ENCODE assay signal across 18 mouse cellular contexts in genomic region chr19:58388851-58389447, GRCm38 (mm10).
DNase-seq lines count a peak whose midpoint lies in the region; ATAC-seq and TF ChIP-seq lines count a peak whose summit lies in the region.
"Had no signal": no experiment of that assay in that cellular context is flagged by ENCODE, and none has a peak within 500 bp of the region (broad histone marks: within the 10 kb centered on the region; RNA-seq: fewer than 3 reads in every experiment).

No protein-coding gene starts in this region.

- H3K36me3 ChIP-seq in hindbrain, embryonic 12.5 days = no peaks in the 10 kb centered on the region
- no peaks in the 10 kb centered on the region for H3K36me3 ChIP-seq in hindbrain, embryonic 14.5 days (replicated peaks; ENCODE audit: control insufficient read depth, insufficient read depth)
- no peaks in the 10 kb centered on the region for H3K36me3 ChIP-seq in midbrain, embryonic 10.5 days
- no peaks in the 10 kb centered on the region for H3K36me3 ChIP-seq in midbrain, embryonic 15.5 days (replicated peaks)
- no peaks in the 10 kb centered on the region for H3K36me3 ChIP-seq in forebrain, embryonic 13.5 days (ENCODE audit: poor library complexity, severe bottlenecking)
- H3K36me3 ChIP-seq in midbrain, postnatal 0 days (ENCODE audit: insufficient read depth, low read length) = no peaks in the 10 kb centered on the region
- H3K36me3 ChIP-seq: heart, embryonic 10.5 days; limb, embryonic 15.5 days; liver, embryonic 15.5 days had no signal

- TF ChIP-seq CTCF in midbrain, postnatal 0 days (IDR thresholded peaks at IDR 0.05) = no peak

- ATAC-seq in hindbrain, embryonic 12.5 days (ENCODE audit: low FRiP score) = no peak
- ATAC-seq in hindbrain, embryonic 14.5 days (ENCODE audit: low FRiP score) = no peak
- no peak for ATAC-seq in midbrain, embryonic 15.5 days (replicated peaks)
- ATAC-seq in forebrain, embryonic 13.5 days = no peak
- no peak for ATAC-seq in midbrain, postnatal 0 days (ENCODE audit: low FRiP score)

- 47% methylated on average over 18 of the region's 18 CpGs for WGBS in hindbrain, embryonic 12.5 days
- 41% methylated on average over 18 of the region's 18 CpGs for WGBS in hindbrain, embryonic 14.5 days
- 48% methylated on average over 18 of the region's 18 CpGs for WGBS in midbrain, embryonic 10.5 days
- 33% methylated on average over 18 of the region's 18 CpGs for WGBS in midbrain, embryonic 15.5 days
- 35% methylated on average over 18 of the region's 18 CpGs for WGBS in forebrain, embryonic 13.5 days
- WGBS in midbrain, postnatal 0 days = 36% methylated on average over 18 of the region's 18 CpGs

- H3K4me1 ChIP-seq in hindbrain, embryonic 12.5 days = peaks cover 17% of the 10 kb centered on the region
- peaks cover 13% of the 10 kb centered on the region; the same call in 1 of the 2 replicates for H3K4me1 ChIP-seq in hindbrain, embryonic 14.5 days (replicated peaks; ENCODE audit: control insufficient read depth, insufficient read depth, low read length)
- H3K4me1 ChIP-seq in midbrain, embryonic 10.5 days = peaks cover 15% of the 10 kb centered on the region
- no peaks in the 10 kb centered on the region for H3K4me1 ChIP-seq in midbrain, embryonic 15.5 days
- peaks cover 14% of the 10 kb centered on the region for H3K4me1 ChIP-seq in forebrain, embryonic 13.5 days
- no peaks in the 10 kb centered on the region for H3K4me1 ChIP-seq in midbrain, postnatal 0 days (ENCODE audit: insufficient read depth, low read length)
- H3K4me1 ChIP-seq: heart, embryonic 10.5 days; limb, embryonic 15.5 days; liver, embryonic 15.5 days had no signal

- H3K27ac ChIP-seq in hindbrain, embryonic 12.5 days = peak overlapping the region; percentile 30; the same call in 1 of the 2 replicates
- H3K27ac ChIP-seq in hindbrain, embryonic 14.5 days = no peak overlapping the region
- peak overlapping the region; percentile 64 for H3K27ac ChIP-seq in midbrain, embryonic 10.5 days (replicated peaks)
- no peak overlapping the region for H3K27ac ChIP-seq in midbrain, embryonic 15.5 days
- H3K27ac ChIP-seq in forebrain, embryonic 13.5 days = 0 out of 2 replicates have a peak overlapping the region, but pooled peaks have one; percentile 1
- no peak overlapping the region for H3K27ac ChIP-seq in midbrain, postnatal 0 days (ENCODE audit: low read depth, low read length)
- H3K27ac ChIP-seq: heart, embryonic 10.5 days; layer of hippocampus, adult 2 months; limb, embryonic 15.5 days; liver, embryonic 15.5 days; macrophage had no signal

- H3K4me2 ChIP-seq in hindbrain, embryonic 12.5 days (replicated peaks) = no peak overlapping the region
- no peak overlapping the region for H3K4me2 ChIP-seq in hindbrain, embryonic 14.5 days (replicated peaks)
- no peak overlapping the region for H3K4me2 ChIP-seq in midbrain, embryonic 15.5 days
- H3K4me2 ChIP-seq in forebrain, embryonic 13.5 days = no peak overlapping the region
- no peak overlapping the region for H3K4me2 ChIP-seq in midbrain, postnatal 0 days (ENCODE audit: low read depth, low read length, poor library complexity, severe bottlenecking)
- H3K4me2 ChIP-seq: limb, embryonic 15.5 days; liver, embryonic 15.5 days had no signal

- H3K4me3 ChIP-seq in hindbrain, embryonic 12.5 days = no peak overlapping the region
- H3K4me3 ChIP-seq in hindbrain, embryonic 14.5 days (replicated peaks; ENCODE audit: low read length) = no peak overlapping the region
- H3K4me3 ChIP-seq in midbrain, embryonic 10.5 days = no peak overlapping the region
- no peak overlapping the region for H3K4me3 ChIP-seq in midbrain, embryonic 15.5 days
- H3K4me3 ChIP-seq in forebrain, embryonic 13.5 days = no peak overlapping the region
- no peak overlapping the region for H3K4me3 ChIP-seq in midbrain, postnatal 0 days (ENCODE audit: low read depth, low read length)
- H3K4me3 ChIP-seq: heart, embryonic 10.5 days; layer of hippocampus, adult 2 months; limb, embryonic 15.5 days; liver, embryonic 15.5 days had no signal

- no peak for DNase-seq in hindbrain, embryonic 14.5 days (ENCODE audit: low spot score)
- DNase-seq in midbrain, embryonic 10.5 days (ENCODE audit: low spot score) = no peak
- peak; percentile 8 for DNase-seq in midbrain, postnatal 0 days (ENCODE audit: low spot score)
- no peak for DNase-seq in heart, adult 8-10 months (ENCODE audit: low spot score)
- DNase-seq: adrenal gland, adult 2 months; cerebellum, adult 11 months; cerebellum, postnatal 25 days; kidney, adult 18-20 months; thymus, adult 18-20 months; thymus, postnatal 4 days had no signal

- H3K9ac ChIP-seq in hindbrain, embryonic 12.5 days = no peak overlapping the region
- no peak overlapping the region for H3K9ac ChIP-seq in hindbrain, embryonic 14.5 days
- no peak overlapping the region for H3K9ac ChIP-seq in midbrain, embryonic 15.5 days
- no peak overlapping the region for H3K9ac ChIP-seq in forebrain, embryonic 13.5 days
- no peak overlapping the region for H3K9ac ChIP-seq in midbrain, postnatal 0 days (replicated peaks; ENCODE audit: low read length, poor library complexity, severe bottlenecking)
- H3K9ac ChIP-seq: limb, embryonic 15.5 days; liver, embryonic 15.5 days had no signal

- peaks cover 3% of the 10 kb centered on the region; the same call in 1 of the 2 replicates for H3K27me3 ChIP-seq in hindbrain, embryonic 12.5 days
- no peaks in the 10 kb centered on the region for H3K27me3 ChIP-seq in hindbrain, embryonic 14.5 days (ENCODE audit: control insufficient read depth, insufficient read depth, low read length)
- H3K27me3 ChIP-seq in midbrain, embryonic 10.5 days (ENCODE audit: low read depth, poor library complexity, severe bottlenecking) = no peaks in the 10 kb centered on the region; the same call in 1 of the 2 replicates
- H3K27me3 ChIP-seq in midbrain, embryonic 15.5 days (replicated peaks) = no peaks in the 10 kb centered on the region
- no peaks in the 10 kb centered on the region for H3K27me3 ChIP-seq in forebrain, embryonic 13.5 days
- no peaks in the 10 kb centered on the region for H3K27me3 ChIP-seq in midbrain, postnatal 0 days (ENCODE audit: insufficient read depth, low read length)
- H3K27me3 ChIP-seq: limb, embryonic 15.5 days; liver, embryonic 15.5 days had no signal

- H3K9me3 ChIP-seq in hindbrain, embryonic 12.5 days (replicated peaks) = no peaks in the 10 kb centered on the region
- H3K9me3 ChIP-seq in hindbrain, embryonic 14.5 days (ENCODE audit: control insufficient read depth, low read length) = no peaks in the 10 kb centered on the region
- no peaks in the 10 kb centered on the region for H3K9me3 ChIP-seq in midbrain, embryonic 10.5 days (replicated peaks)
- no peaks in the 10 kb centered on the region for H3K9me3 ChIP-seq in midbrain, embryonic 15.5 days
- no peaks in the 10 kb centered on the region for H3K9me3 ChIP-seq in forebrain, embryonic 13.5 days (replicated peaks)
- H3K9me3 ChIP-seq in midbrain, postnatal 0 days (ENCODE audit: low read length) = no peaks in the 10 kb centered on the region
- H3K9me3 ChIP-seq: heart, embryonic 10.5 days; limb, embryonic 15.5 days; liver, embryonic 15.5 days had no signal

Comparison
In these comparisons a context has a peak if more than half of its experiments do, and no peak if none do; other contexts are left out.
1. H3K27ac ChIP-seq: peak in hindbrain, embryonic 12.5 days (single experiment), midbrain, embryonic 10.5 days (single experiment) and forebrain, embryonic 13.5 days (single experiment); none in hindbrain, embryonic 14.5 days (single experiment), midbrain, embryonic 15.5 days (single experiment) and midbrain, postnatal 0 days (single experiment).